Mouse (Mus musculus) bone marrow macrophage, adult 2 months (primary cell): ENCODE data around the gene Ip6k3.

Experiments
- CTCF ChIP-seq: IDR thresholded peaks from 2 replicates; pipeline ENCODE4 v1.5.1; 2012; ENCODE audit warnings: low read depth, mild to moderate bottlenecking, low read length, moderate library complexity
- POLR2A ChIP-seq: IDR thresholded peaks from 2 replicates; pipeline ENCODE4 v1.6.1; 2012; ENCODE audit warnings: mild to moderate bottlenecking, low read depth, low read length, borderline replicate concordance

- no peak for TF ChIP-seq CTCF
- TF ChIP-seq POLR2A: no peak
These were observed 23.6 kb upstream of the Ip6k3 start for GRCm38 (mm10) chr17:27191189-27191588.
